Mouse (Mus musculus) kidney, postnatal 4 days (tissue): ENCODE measurements around the gene Dnm2.

Experiments used
- DNase-seq, 2 experiments: peaks; one replicate each; pipeline ENCODE4 v3.0.0; 2021; ENCODE audit warnings: mixed read lengths in 2 of 2

The Dnm2 gene

DNA sequence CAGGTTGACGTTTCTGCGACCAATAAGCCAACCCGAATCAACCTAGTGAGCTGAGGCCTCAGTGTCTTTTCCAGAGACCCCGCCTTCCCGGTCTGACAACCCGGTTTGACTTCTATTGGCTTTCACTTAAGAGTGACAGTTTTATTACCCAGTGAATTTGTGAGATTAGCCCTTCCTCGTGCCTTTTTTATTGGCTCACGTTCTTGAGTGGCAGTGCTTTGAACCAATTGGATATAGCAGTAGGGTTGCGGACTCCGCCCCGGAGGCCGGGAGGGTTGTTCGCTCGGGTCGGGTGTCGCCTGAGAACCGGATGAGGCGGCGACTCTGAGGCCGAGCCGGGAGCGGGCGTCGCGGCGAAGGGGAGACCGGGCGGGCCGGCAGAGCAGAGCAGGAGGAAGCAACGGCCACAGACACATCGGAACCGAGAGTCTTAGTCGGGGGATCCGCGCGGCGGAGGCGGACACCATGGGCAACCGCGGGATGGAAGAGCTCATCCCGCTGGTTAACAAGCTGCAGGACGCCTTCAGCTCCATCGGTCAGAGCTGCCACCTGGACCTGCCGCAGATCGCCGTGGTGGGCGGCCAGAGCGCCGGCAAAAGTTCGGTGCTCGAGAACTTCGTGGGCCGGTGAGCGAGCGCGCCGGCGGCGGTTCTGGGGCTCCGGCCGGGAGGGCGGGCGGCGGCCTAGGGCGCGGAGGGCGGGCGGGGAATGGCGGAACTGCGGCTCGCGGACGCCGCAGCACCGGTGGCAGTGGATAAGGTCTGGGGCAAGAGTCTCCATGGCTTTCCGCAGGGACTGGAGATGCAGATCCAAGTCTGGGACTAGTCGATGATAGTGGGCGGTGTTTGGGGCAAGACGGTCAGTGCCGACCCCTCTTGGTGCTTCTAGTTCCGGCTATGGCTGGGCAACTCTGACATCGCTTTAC, at the start of gene Dnm2:
Gene Dnm2 (plus strand): TSS at position 278 of the 925 bp plus-strand sequence.
- peak; percentile 93 to 97 for DNase-seq

DNA sequence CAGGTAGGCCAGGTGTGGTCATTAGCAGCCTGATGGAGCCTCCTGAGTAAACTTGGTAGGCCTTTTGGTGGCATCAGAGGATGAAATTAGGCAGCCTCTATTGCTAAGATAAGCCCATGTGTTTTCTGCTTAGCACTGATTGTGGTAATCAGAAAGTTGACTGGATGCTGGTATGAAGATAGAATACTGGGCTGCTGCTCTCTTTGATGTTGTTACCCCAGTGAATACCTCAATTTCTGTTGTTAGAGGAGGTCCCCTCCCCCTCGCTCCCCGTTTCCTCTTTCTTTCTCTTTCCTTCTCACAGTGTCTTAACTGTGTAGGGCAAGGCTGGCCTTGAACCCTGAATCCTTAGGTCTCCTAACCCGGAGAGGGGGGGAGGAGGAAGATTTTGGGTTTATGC, 45.5 kb upstream of the Dnm2 start:
- no peak for DNase-seq

DNA sequence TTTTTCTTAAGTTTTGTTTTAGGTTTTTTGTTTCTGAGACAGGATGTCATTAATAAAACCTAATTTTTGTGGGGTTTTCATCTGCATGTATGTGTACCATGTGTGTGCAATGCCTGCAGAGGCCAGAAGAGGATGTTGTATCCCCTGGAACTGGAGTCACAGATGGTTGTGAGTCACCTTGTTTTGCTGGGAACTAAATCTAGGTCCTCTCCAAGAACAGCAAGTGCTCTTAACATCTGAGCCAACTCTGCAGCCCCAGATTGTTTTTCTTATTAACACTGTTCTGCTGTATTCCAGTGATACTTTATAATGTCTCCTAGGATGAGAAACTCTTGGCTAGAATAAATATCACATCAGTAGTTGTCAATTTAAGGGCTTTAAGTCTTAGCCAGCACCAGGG, 43.8 kb upstream of the Dnm2 start:
- no peak for DNase-seq

DNA sequence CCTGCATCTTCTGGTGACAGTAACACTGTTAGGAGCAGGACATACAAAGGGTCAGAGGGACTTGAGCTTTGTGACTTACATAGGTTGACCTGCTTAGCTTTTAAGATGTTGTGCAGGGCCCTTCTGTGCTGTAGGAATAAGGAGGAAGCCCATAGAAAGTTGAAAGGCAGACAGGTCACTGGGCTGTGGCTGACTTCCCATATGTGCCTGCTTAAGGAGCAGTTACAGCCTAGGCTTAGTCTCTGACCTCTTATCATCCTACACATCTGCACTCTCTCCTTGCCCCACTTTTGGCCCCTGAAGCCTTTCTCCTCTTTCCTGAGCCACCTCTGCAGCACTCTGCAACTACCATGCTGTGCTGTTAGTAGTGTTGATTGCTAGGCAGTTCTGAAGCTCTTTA, 40.7 kb upstream of the Dnm2 start:
- DNase-seq: no peak

DNA sequence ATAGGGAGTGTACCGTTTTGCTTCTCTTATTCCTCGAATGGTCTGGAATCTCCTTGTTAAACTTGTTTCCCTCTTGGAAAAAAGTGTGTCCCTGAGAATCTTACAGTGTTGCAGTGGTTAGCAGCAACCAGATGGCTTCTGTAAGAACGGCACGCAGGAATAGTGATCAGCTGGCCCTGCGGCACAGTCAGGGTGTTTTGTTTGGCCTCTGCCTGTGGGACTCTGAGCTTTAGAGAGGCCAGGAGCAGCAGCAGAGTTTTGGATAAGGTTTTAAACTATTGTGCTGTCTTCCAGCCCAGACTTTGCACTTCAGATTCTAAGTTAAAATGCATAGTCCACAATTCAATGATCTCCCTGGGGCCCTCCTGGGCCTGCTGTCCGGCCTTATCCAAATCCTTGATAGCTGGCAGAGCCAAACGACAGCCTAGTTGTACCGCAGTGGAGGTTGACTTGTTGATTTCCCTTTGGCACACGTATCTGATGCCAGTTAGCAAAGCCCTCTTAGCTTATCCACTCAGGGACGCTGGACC, 32.0 kb upstream of the Dnm2 start:
- DNase-seq: no peak

DNA sequence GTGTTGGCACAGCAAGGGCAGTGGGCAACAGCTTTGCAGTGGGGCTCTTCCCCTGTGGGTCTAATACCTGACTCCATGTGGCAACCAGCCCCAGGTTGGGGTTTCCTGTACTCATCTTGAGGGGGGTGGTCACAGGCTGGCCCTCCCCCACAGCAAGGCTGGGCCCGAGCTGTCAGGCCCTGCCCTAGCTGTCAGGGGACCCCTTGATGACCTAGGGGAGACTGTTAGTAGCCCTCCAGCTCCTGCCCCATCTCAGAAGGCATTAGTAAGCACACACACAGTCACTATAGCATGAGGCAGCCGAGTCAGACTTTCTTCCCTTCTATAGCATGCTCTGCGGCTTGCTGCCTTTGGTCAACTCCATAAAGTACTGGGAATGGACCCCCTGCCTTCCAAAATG, 29.0 kb upstream of the Dnm2 start:
- no peak for DNase-seq

DNA sequence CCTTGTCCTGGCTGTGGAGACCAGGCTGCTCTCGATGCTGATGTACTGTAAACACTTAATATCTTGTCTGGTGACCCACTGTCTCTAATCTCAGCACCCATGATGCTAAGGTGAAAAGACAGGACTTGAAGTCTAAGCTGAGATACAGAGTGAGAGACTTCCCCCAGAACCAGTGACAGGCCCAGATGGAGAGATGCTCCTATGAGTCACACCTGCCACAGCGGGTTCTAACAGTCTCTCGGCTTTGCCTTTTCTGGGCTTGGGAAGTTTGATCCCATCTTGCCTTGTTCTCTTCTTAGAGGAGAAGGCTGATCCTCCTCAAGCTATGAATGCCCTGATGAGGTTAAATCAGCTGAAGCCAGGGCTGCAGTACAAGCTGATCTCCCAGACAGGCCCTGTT, 27.5 kb upstream of the Dnm2 start:
- DNase-seq: no peak

DNA sequence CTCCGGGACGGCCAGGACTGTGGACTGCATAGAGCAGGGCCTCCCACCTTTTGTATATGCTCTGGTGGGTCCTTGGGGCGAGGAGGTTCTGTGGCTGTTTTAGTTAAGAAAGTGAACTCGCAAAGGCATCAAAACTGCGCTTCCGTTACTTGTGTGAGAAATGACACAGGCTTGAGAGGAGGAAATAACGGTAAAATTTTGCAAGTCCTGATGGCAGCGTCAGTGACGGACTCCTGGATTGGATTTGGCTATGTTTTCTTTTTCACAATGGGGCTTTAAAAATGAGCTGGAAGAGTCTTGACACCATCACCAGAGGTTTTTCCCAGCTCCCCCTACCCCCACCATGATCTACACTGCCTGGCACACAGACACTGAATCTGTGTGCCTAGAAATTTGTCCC, 23.7 kb upstream of the Dnm2 start:
- no peak for DNase-seq

DNA sequence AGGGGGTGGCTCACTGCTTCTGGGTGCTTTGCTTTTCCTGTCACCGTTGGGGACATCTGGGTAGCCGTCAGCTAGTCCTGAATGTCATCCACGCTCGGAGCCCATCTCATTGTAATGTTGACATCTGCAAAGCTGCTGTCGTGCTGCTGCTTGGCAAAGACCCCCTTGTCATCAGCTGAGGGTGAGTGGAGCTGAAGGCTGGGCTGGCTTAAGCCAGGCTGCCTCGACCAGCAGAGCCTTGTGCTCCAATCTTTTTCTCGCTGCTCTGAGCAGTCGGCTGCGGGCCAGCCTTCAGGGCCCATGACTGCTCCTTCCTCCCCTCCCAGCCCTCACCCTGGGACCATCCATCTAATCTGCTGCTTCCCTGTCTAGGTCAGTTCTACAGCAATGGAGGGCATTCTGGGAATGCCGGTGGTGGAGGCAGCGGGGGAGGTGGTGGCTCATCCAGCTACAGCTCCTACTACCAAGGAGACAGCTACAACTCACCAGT, 21.9 kb upstream of the Dnm2 start:
- no peak for DNase-seq

DNA sequence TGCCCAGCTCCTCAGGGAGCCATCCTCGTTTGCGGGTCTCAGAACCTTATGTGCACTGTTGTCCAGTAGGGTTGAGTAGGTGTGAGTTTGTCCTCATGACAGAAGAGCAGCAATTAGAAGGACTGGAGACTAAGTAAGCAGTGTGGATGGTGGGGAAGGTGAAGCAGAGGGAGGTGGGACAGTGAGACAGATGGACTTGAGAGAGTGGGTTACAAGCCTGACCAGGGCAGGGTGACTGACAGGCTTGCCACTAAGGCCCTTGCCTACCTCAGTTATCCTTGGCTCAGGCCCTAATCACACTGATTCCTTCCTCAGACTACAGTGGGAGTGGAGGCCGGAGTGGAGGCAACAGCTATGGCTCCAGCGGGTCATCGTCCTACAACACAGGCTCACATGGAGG, 21.0 kb upstream of the Dnm2 start:
- no peak for DNase-seq

DNA sequence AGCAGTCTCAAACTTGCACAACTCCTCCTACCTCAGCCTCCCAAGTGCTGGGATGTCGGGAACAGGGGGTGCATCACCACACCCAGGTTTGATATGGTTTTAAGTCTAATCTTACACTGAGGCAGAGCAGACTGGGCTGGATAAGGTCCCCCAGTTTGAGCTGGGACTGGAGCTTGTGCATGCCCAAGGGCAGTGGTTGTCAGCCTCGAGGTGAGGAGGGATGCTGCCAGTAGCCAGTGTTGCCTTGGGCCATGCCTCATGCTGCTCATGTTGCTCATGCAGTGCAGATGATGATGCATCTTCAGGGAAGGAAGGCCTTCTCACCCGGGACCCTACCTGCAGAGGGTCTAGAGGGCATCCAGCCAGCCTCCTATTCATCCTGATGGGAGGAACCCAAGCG, 19.2 kb upstream of the Dnm2 start:
- no peak for DNase-seq

DNA sequence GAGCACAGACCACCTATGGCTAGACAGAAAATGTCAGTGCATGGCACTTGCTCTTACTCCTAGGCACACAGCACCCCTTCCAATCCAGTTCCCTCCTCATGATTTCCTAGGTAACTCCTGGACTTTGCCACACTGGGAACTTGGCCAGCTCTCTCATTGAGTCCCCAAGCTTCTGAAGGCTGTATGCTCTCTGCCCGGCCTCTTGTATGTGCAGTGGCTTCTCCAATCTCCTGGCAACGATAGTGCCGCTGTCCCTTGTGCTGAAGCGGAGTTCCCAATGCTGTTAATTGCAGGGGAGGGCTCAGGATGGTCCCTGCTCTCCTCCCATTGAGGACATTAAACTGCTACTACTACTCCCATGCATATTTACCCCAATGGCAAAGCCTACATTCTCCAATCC, 16.8 kb upstream of the Dnm2 start:
- peak; percentile 81 to 83 for DNase-seq

DNA sequence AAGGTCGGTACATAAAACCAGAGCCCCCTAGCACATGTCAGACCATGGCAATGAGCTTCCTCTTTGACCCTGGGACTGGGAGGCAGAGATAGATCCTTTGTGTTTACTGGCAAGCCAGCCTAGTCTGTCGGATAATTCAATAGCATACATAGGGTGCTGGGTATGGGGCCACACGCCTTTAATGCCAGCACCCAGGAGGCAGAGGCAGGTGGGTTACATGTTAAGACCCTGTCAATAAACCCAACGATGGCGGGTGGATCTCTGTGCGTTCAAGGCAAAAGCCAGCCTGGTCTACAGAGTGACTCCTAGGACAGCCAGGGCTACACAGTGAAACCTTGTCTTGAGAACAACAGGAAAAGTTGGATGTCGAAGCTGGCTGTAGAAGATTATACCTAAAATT, 16.1 kb upstream of the Dnm2 start:
- no peak for DNase-seq

DNA sequence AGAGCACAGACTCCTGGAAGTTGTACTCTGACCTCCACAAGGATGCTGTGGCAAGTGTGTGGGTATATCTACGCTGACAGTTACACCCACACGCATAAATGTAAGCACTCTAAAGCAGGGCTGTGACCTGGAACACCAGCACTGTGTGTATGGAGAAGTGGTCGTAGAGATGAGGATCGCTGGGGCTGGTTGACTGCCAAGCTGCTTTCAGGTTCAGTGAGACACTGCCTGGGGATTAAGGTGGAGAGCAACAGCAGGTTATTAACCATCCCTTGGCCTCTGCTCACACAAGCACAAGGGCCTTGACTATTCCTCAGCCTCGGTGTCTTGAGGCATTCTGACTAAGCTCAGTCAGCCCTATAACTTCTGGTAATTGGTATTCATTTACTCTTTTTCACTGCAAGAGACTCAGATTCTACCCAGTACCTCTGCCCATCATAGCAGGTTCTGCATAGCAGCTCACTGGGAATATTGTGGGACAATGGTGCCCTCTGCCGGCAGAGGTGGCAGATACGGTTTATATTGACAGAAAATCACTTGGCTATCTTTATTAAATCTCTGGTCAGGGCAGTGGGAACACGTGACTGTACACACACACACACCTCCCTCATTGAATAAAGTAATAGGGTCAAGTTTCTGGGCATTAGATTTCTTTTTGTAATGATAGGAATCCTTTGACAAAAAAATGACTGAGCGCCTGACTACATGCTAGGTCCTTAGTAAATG, 15.0 kb upstream of the Dnm2 start:
- DNase-seq: peak; percentile 89 to 91

DNA sequence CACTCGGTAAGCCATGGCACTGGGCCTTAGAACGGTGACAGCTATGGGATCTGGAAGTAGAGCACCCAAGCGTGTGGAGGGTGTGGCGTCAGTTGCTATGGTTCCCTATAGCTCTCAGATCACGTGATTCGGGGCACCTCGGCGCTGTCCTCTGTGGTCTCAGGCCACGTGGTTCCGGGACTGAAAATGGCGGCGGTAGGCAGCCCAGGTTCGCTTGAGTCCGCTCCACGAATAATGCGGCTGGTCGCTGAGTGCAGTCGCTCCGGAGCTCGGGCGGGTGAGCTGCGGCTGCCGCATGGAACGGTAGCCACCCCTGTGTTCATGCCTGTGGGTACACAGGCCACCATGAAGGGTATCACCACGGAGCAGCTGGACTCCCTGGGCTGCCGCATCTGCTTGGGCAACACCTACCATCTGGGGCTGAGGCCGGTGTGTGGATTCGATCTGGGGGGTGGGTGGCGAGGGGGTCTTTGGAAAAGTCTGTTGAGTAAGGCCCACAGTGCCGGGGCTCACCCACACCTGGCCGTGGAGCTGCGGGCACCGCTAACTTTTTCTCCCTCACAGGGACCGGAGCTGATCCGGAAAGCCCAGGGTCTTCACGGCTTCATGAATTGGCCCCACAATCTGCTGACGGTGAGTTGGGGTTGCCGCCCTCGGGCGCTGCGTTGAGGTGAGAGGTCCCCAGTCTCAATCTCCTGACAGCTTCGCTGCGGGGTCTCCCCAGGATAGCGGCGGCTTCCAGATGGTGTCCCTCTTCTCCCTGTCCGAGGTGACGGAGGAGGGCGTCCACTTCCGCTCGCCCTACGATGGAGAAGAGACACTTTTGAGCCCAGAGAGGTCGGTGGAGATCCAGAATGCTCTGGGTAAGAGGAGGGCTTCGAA, 12.8 kb upstream of the Dnm2 start, which contains the start of gene Qtrt1:
Gene Qtrt1 (plus strand): TSS at position 169 of the 882 bp plus-strand sequence.
- DNase-seq: peak; percentile 87 to 92

DNA sequence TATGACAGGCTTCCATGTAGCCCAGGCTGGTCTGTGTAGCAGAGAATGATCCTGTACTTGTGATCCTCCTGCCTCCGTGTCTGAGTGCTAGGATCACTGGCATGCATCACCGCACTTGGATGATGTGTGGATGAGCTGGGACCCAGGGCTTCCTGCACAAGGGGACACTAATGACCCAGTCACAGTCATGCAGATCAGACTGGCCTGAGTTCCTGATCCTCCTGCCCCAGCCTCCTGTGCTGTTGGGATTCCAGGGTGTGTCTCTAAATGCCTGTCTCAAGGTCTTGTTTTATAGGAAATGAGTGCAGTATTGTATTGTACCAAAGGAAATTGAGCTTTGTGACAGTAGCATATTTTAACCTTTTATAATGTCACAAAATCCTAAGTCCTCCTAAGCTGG, 6.8 kb upstream of the Dnm2 start:
- DNase-seq: no peak

DNA sequence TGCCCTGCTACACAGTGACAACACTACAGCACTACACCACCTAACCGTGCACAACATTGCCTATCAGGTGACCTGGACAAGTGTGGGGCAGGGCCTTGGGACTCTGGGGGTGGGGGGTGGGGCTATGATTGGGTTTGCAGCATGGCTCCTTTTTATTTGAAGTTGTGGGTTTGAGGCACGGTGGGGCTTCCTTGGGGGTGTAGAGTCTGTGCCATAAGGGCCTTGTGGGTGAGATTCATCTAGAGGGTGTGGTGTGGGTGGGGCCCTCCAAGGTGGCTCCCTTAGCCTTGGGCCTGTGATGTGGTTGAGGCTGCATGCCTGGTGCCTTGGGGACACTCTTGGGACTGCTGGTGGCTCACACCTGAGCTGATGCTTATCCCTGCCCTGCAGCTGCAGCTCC, 5.1 kb upstream of the Dnm2 start:
- no peak for DNase-seq

DNA sequence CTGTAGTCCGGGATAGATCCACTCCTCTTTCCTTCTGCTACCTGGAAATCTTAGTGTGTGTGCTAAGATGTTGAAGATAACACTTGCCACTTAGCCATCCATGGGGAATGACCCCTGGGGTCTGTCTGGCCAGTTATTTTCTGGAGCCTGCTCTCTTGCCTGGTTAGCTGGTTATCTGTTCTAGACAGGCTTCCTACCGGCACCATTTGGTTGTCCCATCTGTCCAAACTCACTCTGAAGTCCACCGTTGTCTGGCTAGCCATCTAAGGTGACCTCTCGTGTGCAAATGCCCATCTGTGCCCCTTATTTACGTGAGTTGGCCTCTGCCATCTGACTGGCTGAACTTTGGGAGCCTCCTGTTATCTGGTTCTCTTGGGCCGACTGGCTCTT, 843 bp downstream of the Dnm2 start:
- DNase-seq: no peak

DNA sequence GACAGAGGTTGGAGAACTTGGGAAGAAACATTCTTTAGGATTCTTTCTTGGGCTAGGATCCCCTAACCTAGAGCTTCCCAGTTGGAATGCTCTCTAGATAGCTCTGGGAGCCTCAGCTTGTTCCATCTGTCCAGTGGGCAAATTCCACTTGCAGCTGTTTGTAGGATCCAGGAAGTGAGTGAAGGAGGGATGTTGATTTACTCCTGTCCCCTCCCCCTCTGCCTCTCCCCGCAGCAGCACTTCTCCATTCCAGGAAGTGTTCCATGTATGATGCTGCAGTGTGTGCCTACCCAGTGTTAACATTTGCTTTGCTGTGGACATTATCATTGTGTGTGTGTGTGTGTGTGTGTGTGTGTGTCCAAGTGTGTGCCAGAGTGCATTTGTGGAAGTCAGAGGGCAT, 1.3 kb downstream of the Dnm2 start:
- peak in 1 of 2 experiments; percentile 55 for DNase-seq

DNA sequence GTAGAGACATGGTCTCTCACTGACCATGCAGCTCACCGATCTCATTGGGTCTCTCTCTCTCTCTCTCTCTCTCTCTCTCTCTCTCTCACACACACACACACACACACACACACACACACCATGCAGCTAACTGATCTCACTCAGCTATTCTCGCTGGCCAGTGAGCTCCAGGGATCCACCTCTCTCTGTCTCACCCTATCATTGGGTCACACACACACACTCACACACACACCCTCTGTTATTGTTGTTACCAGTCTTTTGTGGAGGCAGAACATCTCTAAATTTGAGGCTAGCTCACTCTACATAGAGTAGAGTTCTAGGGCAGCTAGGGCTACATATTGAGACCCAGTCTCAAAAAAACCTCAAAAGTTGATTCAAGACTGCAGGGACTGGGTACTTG, 1.8 kb downstream of the Dnm2 start:
- no peak for DNase-seq

DNA sequence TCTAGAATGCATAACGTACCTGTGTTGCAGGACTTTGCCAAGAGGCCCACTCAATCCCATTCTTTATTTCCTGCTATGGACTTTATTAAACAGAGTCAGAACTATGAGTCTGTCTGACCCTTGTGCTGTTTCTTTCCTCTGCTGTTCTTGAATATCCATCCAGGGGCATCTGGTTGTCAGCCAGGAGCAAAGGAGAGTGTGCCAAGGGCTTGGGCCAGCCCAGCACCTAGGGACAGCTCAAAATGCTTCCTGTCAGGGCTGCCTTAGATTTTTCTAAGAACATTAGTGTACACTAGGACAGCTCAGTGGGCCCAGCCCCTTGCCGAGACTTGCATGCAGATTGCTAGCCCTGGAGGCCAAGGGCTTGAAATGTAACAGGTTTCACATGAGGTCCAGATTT, 3.1 kb downstream of the Dnm2 start:
- no peak for DNase-seq

DNA sequence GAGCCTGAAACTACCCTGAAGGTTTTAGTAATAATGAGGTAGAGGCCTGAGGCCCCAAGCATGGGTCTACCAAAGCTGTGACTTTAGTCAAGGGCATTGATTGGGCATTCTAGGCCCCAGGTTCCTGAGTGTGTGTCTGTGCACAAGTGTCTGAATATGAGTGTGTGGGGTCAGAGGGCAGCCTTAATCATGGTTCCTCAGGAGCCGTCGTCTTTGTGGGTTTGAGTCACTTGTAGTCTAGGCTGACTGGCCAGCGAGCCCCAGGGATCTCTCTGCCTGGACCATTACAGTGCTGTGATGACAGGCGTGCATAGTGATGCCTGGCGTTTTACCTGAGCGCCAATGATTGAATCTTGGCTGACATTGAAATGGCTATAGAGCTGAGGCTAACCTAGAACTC, 3.5 kb downstream of the Dnm2 start:
- no peak for DNase-seq

DNA sequence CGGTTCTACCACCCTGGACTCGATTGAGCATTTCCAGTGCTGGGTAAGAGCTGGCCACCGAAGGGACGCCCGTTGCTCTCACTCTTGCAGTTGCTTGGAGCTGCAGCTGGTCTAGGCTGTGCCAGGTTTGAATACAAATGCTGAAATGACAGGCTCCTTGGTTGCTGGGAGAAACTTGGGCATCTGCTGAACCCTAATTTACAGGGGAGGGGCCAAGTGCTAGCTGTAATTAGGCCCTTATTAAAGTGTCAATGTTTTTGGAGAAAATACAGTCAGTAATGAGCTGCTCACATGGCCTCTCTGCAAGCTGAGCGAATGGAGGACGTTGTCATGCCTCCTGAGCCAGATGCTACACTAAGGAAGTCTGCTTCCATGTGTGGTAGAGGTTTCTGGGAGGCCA, 6.0 kb downstream of the Dnm2 start:
- no peak for DNase-seq
